Mouse (Mus musculus): Measurements from ENCODE around the gene A930004D18Rik.

GRCm38 (mm10) chr2:18064356-18064858, 26.9 kb upstream of the A930004D18Rik start:
- TF ChIP-seq CHD2 (IDR thresholded peaks at IDR 0.05; ENCODE audit: low read depth, low read length) (no peak), ZNF384 (IDR thresholded peaks at IDR 0.05; ENCODE audit: low read depth, low read length) (no peak), ZC3H11A (IDR thresholded peaks at IDR 0.05; ENCODE audit: borderline replicate concordance, low read depth, low read length) (no peak)
